Mouse (Mus musculus) intestine, embryonic 15.5 days (tissue): Measurements from ENCODE around the gene Ddx21. TPM values are rescaled to one million over a fixed set of nuclear protein-coding genes. Genes with fewer than 3 reads are reported as not detected.
"Not testable (repeated sequence)": the region's sequence is repeated elsewhere in the genome, so short reads cannot be mapped to it uniquely, and the experiment has no call there.

Experiments
- ATAC-seq: fragments of 200-750 bp; cut with Nextera tagmentation; 2 replicates; pipeline ENCODE4 v1.8.0; 2017; ENCODE audit warnings: moderate TSS enrichment, moderate library complexity
- H3K27ac ChIP-seq: fragments of 300-500 bp; sonication (generic); 2 replicates; pipeline ENCODE4 v1.5.1; 2015; ENCODE audit warnings: mild to moderate bottlenecking, inconsistent platforms
- H3K27me3 ChIP-seq: fragments of 300-500 bp; sonication (generic); replicated peaks from 2 replicates; pipeline ENCODE4 v1.6.1; 2015; ENCODE audit warnings: inconsistent platforms
- H3K36me3 ChIP-seq: fragments of 300-500 bp; sonication (generic); 2 replicates; pipeline ENCODE4 v1.6.1; 2015; ENCODE audit warnings: inconsistent platforms
- H3K4me1 ChIP-seq: fragments of 300-500 bp; sonication (generic); replicated peaks from 2 replicates; pipeline ENCODE4 v1.6.1; 2015; ENCODE audit warnings: inconsistent platforms
- H3K4me2 ChIP-seq: fragments of 300-500 bp; sonication (generic); replicated peaks from 2 replicates; pipeline ENCODE4 v1.6.1; 2015; ENCODE audit warnings: mild to moderate bottlenecking, inconsistent platforms
- H3K4me3 ChIP-seq: fragments of 300-500 bp; sonication (generic); replicated peaks from 2 replicates; pipeline ENCODE4 v1.5.1; 2015; ENCODE audit warnings: inconsistent platforms
- H3K9ac ChIP-seq: fragments of 300-500 bp; sonication (generic); 2 replicates; pipeline ENCODE4 v1.6.1; 2015; ENCODE audit warnings: inconsistent platforms
- H3K9me3 ChIP-seq: fragments of 300-500 bp; sonication (generic); 2 replicates; pipeline ENCODE4 v1.6.1; 2016; ENCODE audit warnings: inconsistent platforms
- WGBS: fragments of 180-500 bp; shearing (Covaris S2); methylation state at CpG from one replicate; pipeline ENCODE4 v1.1.7; 2015; 5-methylcytosine and 5-hydroxymethylcytosine counted together
- polyA plus RNA-seq: library from polyadenylated mRNA; unstranded; fragments of >200 nt; fragmentation: Nextera tagmentation; extraction: Ambion mirVana; gene quantifications from 2 replicates; pipeline ENCODE4 v1.2.1, GENCODE M21; 2015

The Ddx21 gene
- polyA plus RNA-seq, result 21.6 and 22.1 TPM in 2 replicates

DNA sequence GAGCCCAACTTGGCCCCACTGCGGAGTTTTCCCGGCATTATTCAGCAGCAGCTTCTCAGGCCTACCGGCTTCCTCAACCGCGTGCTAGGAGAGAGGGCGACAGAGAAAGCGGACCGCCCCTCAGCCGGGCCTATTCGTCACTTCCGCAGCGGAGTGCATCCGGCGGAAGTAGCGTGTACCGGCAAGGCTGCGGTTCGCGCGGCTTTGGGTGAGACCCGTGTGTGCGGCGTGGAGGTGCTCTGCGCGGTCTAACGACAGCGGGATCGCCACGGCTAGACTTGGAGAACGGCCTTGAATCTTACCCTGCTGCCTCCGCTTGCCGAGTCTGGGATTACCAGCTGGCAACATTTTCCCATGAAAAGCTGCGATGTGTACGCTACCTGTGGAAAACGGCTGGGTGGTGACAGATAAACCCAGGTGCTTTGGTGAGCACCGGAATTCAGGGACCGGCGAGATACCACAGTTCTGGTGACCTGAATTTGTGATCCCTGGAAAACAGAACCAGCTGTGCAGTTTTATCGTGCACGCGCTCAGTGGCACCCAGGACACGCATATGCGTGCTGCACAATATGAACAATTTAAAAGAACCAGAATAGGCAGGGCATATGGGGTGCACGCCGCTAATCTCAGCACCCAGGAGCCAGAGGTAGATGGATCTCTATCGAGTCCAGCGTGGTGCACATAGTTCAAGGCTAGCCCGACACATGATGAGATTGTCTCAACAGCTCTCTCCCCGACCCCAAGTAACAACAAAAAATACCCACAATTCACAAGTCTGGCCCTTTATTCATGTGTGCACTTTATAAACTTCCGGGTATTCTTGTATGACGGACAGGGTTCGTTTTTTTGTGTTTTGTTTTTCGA, at the start of gene Ddx21:
Gene Ddx21 (minus strand): TSS at position 105 of the 864 bp plus-strand sequence.
- Histone ChIP-seq H3K9ac (peak within 1 kb of the TSS; percentile 82), H3K27me3 (no peaks in the 10 kb centered on the region), H3K4me2 (peak within 1 kb of the TSS; percentile 80), H3K4me3 (peak within 1 kb of the TSS; percentile 99), H3K9me3 (no peaks in the 10 kb centered on the region), H3K4me1 (no peaks in the 10 kb centered on the region), H3K27ac (peak within 1 kb of the TSS; percentile 76), H3K36me3 (peaks cover 7% of the 10 kb centered on the region; the same call in 1 of the 2 replicates)
- ATAC-seq, result peak; percentile 99
- WGBS, result 5% methylated on average over 53 of the region's 53 CpGs

GRCm38 (mm10) chr10:62650881-62651810, 49.1 kb upstream of the Ddx21 start, which contains the start of gene Ddx50:
Ddx50 (minus strand) TSS chr10:62651218.
- Histone ChIP-seq H3K27me3 (no peaks in the 10 kb centered on the region), H3K9ac (peak within 1 kb of the TSS; percentile 54), H3K36me3 (0 out of 2 replicates have a peak, but pooled peaks cover 5% of the 10 kb centered on the region), H3K4me1 (0 out of 2 replicates have a peak, but pooled peaks cover 6% of the 10 kb centered on the region), H3K4me3 (peak within 1 kb of the TSS; percentile 87), H3K27ac (peak within 1 kb of the TSS; percentile 90), H3K9me3 (no peaks in the 10 kb centered on the region), H3K4me2 (peak within 1 kb of the TSS; percentile 71)
- ATAC-seq, result peak; percentile 100
- under 1% methylated on average over 83 of the region's 89 CpGs for WGBS

- Histone ChIP-seq H3K4me1 (0 out of 2 replicates have a peak, but pooled peaks cover 6% of the 10 kb centered on the region), H3K4me2 (peak overlapping the region; percentile 71), H3K4me3 (peak overlapping the region; percentile 87), H3K9me3 (no peaks in the 10 kb centered on the region), H3K27me3 (no peaks in the 10 kb centered on the region), H3K36me3 (0 out of 2 replicates have a peak, but pooled peaks cover 5% of the 10 kb centered on the region), H3K9ac (peak overlapping the region; percentile 54), H3K27ac (peak overlapping the region; percentile 87)
- 0% methylated on average over 17 of the region's 17 CpGs for WGBS
- ATAC-seq, result no peak
Observed at GRCm38 (mm10) chr10:62650358-62650782, 48.3 kb upstream of the Ddx21 start.

DNA sequence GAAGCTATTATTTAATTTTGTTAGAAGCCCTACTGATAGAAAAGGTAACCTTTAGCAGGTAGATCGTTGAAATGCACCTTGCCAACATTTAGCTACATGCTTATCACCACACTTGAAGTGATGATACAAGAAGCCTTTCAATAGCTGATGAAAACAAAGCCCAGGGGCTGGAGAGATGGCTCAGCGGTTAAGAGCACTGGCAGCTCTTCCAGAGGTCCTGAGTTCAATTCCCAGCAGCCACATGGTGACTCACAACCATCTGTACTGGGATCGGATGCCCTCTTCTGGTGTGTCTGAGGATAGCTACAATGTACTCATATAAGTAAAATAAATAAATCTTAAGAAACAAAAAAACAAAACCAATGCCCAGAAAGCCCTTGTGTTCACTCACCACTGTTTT, 2.1 kb upstream of the Ddx21 start:
- Histone ChIP-seq H3K4me1 (no peaks in the 10 kb centered on the region), H3K4me2 (no peak overlapping the region), H3K27me3 (no peaks in the 10 kb centered on the region), H3K4me3 (no peak overlapping the region), H3K36me3 (no peaks in the 10 kb centered on the region), H3K9ac (no peak overlapping the region), H3K9me3 (no peaks in the 10 kb centered on the region), H3K27ac (no peak overlapping the region)
- ATAC-seq, result no peak
- 85% methylated on average over 3 of the region's 3 CpGs for WGBS

GRCm38 (mm10) chr10:62603233-62604030, 1.4 kb upstream of the Ddx21 start:
- no peak for ATAC-seq
- Histone ChIP-seq H3K4me2 (peak overlapping the region; percentile 80; the same call in 1 of the 2 replicates), H3K4me1 (no peaks in the 10 kb centered on the region), H3K36me3 (no peaks in the 10 kb centered on the region), H3K27ac (no peak overlapping the region), H3K4me3 (0 out of 2 replicates have a peak overlapping the region, but pooled peaks have one; percentile 99), H3K27me3 (no peaks in the 10 kb centered on the region), H3K9me3 (no peaks in the 10 kb centered on the region), H3K9ac (no peak overlapping the region)
- 82% methylated on average over 12 of the region's 12 CpGs for WGBS

DNA sequence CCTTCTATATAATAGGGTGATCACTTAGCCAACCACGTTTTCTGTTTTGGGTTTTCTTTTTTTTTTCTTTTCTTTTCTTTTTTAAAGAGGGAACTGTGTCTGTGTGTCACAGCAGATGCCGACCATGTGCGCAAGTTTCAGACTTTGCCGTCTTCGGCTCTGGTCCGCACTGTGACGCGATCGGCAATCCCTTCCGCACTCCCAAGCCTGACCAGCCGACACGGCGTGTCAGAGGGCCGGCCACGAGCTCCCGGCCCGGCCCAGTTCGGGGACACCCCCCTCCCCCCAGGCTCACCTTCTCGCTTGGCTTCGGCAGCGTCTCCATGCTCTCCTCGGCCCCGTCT, 276 bp downstream of the Ddx21 start:
- under 1% methylated on average over 23 of the region's 23 CpGs for WGBS

DNA sequence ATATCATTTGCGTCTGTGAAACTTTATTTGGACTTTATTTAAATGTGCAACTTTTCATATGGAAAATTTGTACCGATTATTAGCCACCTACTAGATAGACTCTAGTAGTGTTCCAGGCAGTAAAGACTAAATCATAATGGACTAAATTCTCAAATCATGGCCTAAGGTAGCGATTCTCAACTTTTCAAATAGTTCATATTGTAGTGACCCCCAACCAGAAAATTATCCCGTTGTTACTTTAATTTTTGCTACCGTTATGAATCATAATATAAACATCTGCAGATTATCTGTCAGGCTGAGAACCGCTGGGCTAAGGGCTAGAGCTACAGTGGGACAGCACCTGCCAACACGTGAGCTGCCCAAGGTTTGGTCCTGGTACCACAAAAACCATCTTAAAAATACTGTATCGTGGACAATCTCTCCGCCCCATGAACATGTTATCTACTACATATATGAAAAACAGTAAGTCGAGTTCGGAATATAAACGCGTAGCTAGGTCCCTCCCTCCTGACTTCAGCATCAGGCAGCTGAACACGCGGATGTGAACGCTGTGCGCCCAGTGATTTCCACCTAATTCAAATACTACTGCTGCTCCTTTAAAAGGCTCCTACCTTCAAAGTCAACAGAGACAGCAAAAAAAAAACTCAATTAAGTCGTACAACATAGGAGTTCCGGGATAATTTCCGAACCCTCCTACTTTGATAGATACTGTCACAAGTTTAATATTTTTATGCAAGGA, 859 bp downstream of the Ddx21 start:
- Histone ChIP-seq H3K4me2 (peak overlapping the region; percentile 80), H3K36me3 (peaks cover 13% of the 10 kb centered on the region; the same call in 1 of the 2 replicates), H3K27me3 (no peaks in the 10 kb centered on the region), H3K4me3 (peak overlapping the region; percentile 99), H3K9ac (peak overlapping the region; percentile 82), H3K9me3 (no peaks in the 10 kb centered on the region), H3K4me1 (no peaks in the 10 kb centered on the region), H3K27ac (no peak overlapping the region)
- no peak for ATAC-seq
- WGBS, result 10% methylated on average over 20 of the region's 20 CpGs

More for the DNA sequence above, 276 bp downstream of the Ddx21 start:
- Histone ChIP-seq H3K4me2 (peak overlapping the region; percentile 80), H3K4me1 (no peaks in the 10 kb centered on the region), H3K27ac (peak overlapping the region; percentile 76), H3K9ac (peak overlapping the region; percentile 82), H3K27me3 (no peaks in the 10 kb centered on the region), H3K36me3 (peaks cover 12% of the 10 kb centered on the region; the same call in 1 of the 2 replicates), H3K4me3 (peak overlapping the region; percentile 99), H3K9me3 (no peaks in the 10 kb centered on the region)
- ATAC-seq, result peak; percentile 89

DNA sequence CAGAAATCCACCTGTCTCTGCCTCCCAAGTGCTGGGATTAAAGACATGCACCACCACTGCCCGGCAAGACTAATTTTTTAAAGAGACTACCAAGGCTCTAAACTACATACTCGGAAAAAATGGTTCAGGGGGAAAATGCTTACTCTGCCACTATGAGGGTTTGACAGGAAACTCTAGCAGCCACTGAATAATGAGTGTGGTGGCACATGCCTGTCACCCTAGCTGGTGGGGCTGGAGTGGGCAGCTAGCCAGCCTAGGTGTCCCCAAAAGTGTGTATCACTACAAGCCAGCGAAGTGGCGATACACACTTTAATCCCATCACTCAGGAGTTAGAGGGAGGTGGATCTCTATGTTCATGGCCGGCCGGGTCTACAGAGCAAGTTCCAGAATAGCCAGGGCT, 2.0 kb downstream of the Ddx21 start:
- Histone ChIP-seq H3K9ac (no peak overlapping the region), H3K36me3 (peaks cover 13% of the 10 kb centered on the region; the same call in 1 of the 2 replicates), H3K4me2 (no peak overlapping the region), H3K4me3 (no peak overlapping the region), H3K27ac (no peak overlapping the region), H3K4me1 (no peaks in the 10 kb centered on the region), H3K9me3 (no peaks in the 10 kb centered on the region), H3K27me3 (no peaks in the 10 kb centered on the region)
- 83% methylated on average over 6 of the region's 6 CpGs for WGBS
- no peak for ATAC-seq

DNA sequence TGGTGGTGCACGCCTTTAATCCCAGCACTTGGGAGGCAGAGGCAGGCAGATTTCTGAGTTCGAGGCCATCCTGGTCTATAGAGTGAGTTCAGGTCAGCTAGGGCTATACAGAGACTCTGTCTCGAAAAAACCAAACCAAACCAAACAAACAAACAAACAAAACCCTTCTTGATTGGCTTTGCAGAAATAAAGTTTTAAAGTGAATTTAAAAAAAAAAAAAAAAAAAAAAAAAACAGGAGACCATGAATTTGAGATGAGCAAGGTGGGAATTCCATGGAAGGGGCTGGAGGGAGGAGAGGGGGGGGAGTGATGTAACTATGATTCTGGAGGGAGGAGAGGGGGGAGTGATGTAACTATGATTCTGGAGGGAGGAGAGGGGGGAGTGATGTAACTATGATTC, 2.8 kb downstream of the Ddx21 start:
- H3K4me1 ChIP-seq, H3K9me3 ChIP-seq, H3K9ac ChIP-seq, H3K4me2 ChIP-seq, H3K4me3 ChIP-seq, H3K27me3 ChIP-seq, ATAC-seq, H3K27ac ChIP-seq: not testable (repeated sequence)
- WGBS, result 92% methylated on average over 3 of the region's 3 CpGs
- H3K36me3 ChIP-seq, result peaks cover 19% of the 10 kb centered on the region; the same call in 1 of the 2 replicates

DNA sequence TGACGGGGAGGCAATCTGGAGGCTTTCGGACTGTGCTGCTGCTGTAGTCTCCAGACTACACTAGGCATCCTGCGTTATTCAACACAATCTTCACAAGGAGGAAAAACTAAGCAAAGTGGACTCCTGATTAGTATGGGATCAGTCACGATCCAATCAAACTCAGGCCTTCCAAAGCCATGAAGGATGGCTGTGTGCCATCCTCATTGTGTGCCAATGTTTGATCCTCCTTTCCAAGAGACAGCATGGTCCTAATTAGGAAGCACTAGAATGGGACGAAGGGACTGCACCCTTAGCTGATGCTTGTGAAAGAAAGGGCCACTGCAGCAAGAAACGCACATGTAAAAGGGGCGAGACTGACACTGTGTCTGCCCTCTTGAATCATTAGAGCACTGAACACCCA, 9.6 kb downstream of the Ddx21 start:
- no peaks in the 10 kb centered on the region for H3K4me1 ChIP-seq
- H3K9ac ChIP-seq, result no peak overlapping the region
- H3K27ac ChIP-seq, result no peak overlapping the region
- no peaks in the 10 kb centered on the region for H3K27me3 ChIP-seq
- ATAC-seq, result no peak
- no peak overlapping the region for H3K4me2 ChIP-seq
- no peaks in the 10 kb centered on the region for H3K9me3 ChIP-seq
- peaks cover 49% of the 10 kb centered on the region for H3K36me3 ChIP-seq
- WGBS, result 89% methylated on average over 7 of the region's 7 CpGs
- no peak overlapping the region for H3K4me3 ChIP-seq

DNA sequence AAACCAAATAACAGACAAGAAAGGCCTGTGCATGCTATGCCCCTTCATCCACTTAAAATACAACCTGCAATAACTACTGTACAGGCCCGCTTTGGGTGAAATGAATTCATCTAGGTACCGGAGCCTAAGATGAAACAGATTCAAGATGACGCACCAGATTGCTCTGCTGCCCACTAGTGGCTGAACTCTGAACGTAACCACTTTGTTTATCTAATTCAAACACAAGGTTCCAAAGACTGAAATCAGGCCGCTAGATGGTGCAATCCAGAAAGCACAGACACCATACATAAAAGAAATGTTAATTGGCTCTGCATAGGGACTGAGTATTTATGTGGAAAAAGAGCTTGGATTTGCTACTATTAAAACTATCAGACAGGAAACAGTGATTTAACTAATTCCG, 11.9 kb downstream of the Ddx21 start:
- Histone ChIP-seq H3K27ac (no peak overlapping the region), H3K4me1 (no peaks in the 10 kb centered on the region), H3K4me2 (no peak overlapping the region), H3K9ac (no peak overlapping the region), H3K9me3 (no peaks in the 10 kb centered on the region), H3K4me3 (no peak overlapping the region), H3K36me3 (peaks cover 57% of the 10 kb centered on the region), H3K27me3 (no peaks in the 10 kb centered on the region)
- WGBS, result 41% methylated on average over 6 of the region's 6 CpGs
- ATAC-seq, result peak; percentile 71
